Mouse (Mus musculus): ENCODE measurements around the gene Neb. TPM values are rescaled to one million over a fixed set of nuclear protein-coding genes. Genes with fewer than 3 reads are reported as not detected.

The Neb gene
- polyA plus RNA-seq, 2 experiments: 51.8 to 126 TPM

DNA sequence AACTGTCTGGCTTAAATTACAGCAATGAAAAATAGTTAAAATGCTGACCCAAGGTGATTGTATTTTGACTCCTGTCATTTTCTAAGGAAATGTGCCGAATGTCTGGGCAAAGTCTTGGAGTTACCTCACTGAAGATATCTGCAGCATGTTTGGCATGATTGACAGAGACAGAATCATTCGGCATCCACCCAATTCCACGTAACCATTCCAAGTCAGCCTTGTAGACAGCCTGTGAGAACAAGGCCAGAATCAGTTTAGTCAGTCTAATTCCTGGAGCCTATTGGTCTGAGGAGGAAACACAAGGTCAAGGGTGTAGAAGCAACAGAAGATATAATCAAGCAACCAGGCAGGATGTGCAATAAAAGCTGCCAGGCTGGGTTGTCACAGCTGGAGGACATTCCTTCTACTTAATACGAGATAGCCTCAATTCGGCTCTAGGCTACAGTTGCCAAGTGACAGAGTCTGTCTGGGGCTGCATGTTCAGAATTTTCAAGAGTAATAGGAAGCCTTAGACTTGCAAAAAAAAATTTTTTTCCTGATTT lies 166.8 kb downstream of the Neb start:
- no peaks in the 10 kb centered on the region for H3K27me3 ChIP-seq (ENCODE audit: control insufficient read depth, insufficient read depth, low read length)
- no peaks in the 10 kb centered on the region for H3K4me1 ChIP-seq (ENCODE audit: control insufficient read depth, insufficient read depth, low read length)
- no peaks in the 10 kb centered on the region for H3K9me3 ChIP-seq (ENCODE audit: control insufficient read depth, low read length)
- DNase-seq (ENCODE audit: low spot score) (no peak), ATAC-seq (ENCODE audit: low FRiP score, low read depth) (no peak)
- no peak overlapping the region for H3K4me2 ChIP-seq (replicated peaks; ENCODE audit: low read depth, low read length, severe bottlenecking)
- H3K4me3 ChIP-seq (replicated peaks; ENCODE audit: low read length): no peak overlapping the region
- TF ChIP-seq POLR2A (IDR thresholded peaks at IDR 0.05; ENCODE audit: borderline replicate concordance, extremely low read depth, insufficient read depth, insufficient read length): no peak
- no peak overlapping the region for H3K9ac ChIP-seq (ENCODE audit: low read depth, low read length, severe bottlenecking)
- WGBS: 45% methylated on average over 5 of the region's 5 CpGs
- no peaks in the 10 kb centered on the region for H3K36me3 ChIP-seq (ENCODE audit: control insufficient read depth, insufficient read depth, low read length)
- H3K27ac ChIP-seq (replicated peaks; ENCODE audit: low read depth, low read length): no peak overlapping the region

GRCm38 (mm10) chr2:52210685-52211084 lies 167.6 kb downstream of the Neb start:
- Histone ChIP-seq H3K4me3 (replicated peaks; ENCODE audit: low read length) (no peak overlapping the region), H3K4me1 (ENCODE audit: control insufficient read depth, insufficient read depth, low read length) (no peaks in the 10 kb centered on the region), H3K9ac (ENCODE audit: low read depth, low read length, severe bottlenecking) (no peak overlapping the region), H3K27me3 (ENCODE audit: control insufficient read depth, insufficient read depth, low read length) (no peaks in the 10 kb centered on the region), H3K36me3 (ENCODE audit: control insufficient read depth, insufficient read depth, low read length) (no peaks in the 10 kb centered on the region), H3K4me2 (replicated peaks; ENCODE audit: low read depth, low read length, severe bottlenecking) (no peak overlapping the region), H3K27ac (replicated peaks; ENCODE audit: low read depth, low read length) (no peak overlapping the region), H3K9me3 (ENCODE audit: control insufficient read depth, low read length) (no peaks in the 10 kb centered on the region)
- DNase-seq (ENCODE audit: low spot score) (no peak), ATAC-seq (ENCODE audit: low FRiP score, low read depth) (no peak)
- TF ChIP-seq POLR2A (IDR thresholded peaks at IDR 0.05; ENCODE audit: borderline replicate concordance, extremely low read depth, insufficient read depth, insufficient read length): no peak
- 93% methylated on average over 7 of the region's 7 CpGs for WGBS

DNA sequence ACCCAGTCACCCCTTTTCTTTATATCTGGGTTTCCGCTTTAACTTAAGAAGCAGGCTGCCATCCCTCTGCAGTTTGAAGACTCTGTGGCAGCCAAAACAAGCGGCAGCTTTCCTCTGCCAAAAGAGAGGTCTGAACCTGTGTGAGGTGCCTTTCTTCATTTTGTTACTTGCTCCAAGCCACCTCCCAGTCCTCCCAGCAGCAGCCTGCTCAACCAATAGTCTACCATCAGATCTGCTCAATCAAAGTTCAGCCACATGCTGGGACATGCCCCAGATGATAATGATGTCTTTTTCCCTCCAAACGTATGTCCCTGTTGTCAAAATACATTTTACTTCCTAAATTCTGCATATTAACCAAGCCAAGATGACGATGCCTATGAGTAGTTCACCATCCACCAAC lies 173.3 kb downstream of the Neb start:
- H3K9ac ChIP-seq (ENCODE audit: low read depth, low read length, severe bottlenecking): no peak overlapping the region
- DNase-seq (ENCODE audit: low spot score) (no peak), ATAC-seq (ENCODE audit: low FRiP score, low read depth) (no peak)
- no peaks in the 10 kb centered on the region for H3K9me3 ChIP-seq (ENCODE audit: control insufficient read depth, low read length)
- H3K4me3 ChIP-seq (replicated peaks; ENCODE audit: low read length): no peak overlapping the region
- no peaks in the 10 kb centered on the region for H3K27me3 ChIP-seq (ENCODE audit: control insufficient read depth, insufficient read depth, low read length)
- H3K4me2 ChIP-seq (replicated peaks; ENCODE audit: low read depth, low read length, severe bottlenecking): no peak overlapping the region
- WGBS: 83% methylated on average over 4 of the region's 4 CpGs
- no peaks in the 10 kb centered on the region for H3K4me1 ChIP-seq (ENCODE audit: control insufficient read depth, insufficient read depth, low read length)
- TF ChIP-seq POLR2A (IDR thresholded peaks at IDR 0.05; ENCODE audit: borderline replicate concordance, extremely low read depth, insufficient read depth, insufficient read length): no peak
- no peak overlapping the region for H3K27ac ChIP-seq (replicated peaks; ENCODE audit: low read depth, low read length)
- H3K36me3 ChIP-seq (ENCODE audit: control insufficient read depth, insufficient read depth, low read length): no peaks in the 10 kb centered on the region

- no peaks in the 10 kb centered on the region for H3K4me1 ChIP-seq (ENCODE audit: control insufficient read depth, insufficient read depth, low read length)
- H3K36me3 ChIP-seq (ENCODE audit: control insufficient read depth, insufficient read depth, low read length): no peaks in the 10 kb centered on the region
- no peak overlapping the region for H3K27ac ChIP-seq (replicated peaks; ENCODE audit: low read depth, low read length)
- DNase-seq (ENCODE audit: low spot score) (no peak), ATAC-seq (ENCODE audit: low FRiP score, low read depth) (no peak)
- H3K9ac ChIP-seq (ENCODE audit: low read depth, low read length, severe bottlenecking): no peak overlapping the region
- H3K4me2 ChIP-seq (replicated peaks; ENCODE audit: low read depth, low read length, severe bottlenecking): no peak overlapping the region
- 92% methylated on average over 6 of the region's 6 CpGs for WGBS
- no peak overlapping the region for H3K4me3 ChIP-seq (replicated peaks; ENCODE audit: low read length)
- no peaks in the 10 kb centered on the region for H3K27me3 ChIP-seq (ENCODE audit: control insufficient read depth, insufficient read depth, low read length)
- H3K9me3 ChIP-seq (ENCODE audit: control insufficient read depth, low read length): no peaks in the 10 kb centered on the region
- TF ChIP-seq POLR2A (IDR thresholded peaks at IDR 0.05; ENCODE audit: borderline replicate concordance, extremely low read depth, insufficient read depth, insufficient read length): no peak
Measured at GRCm38 (mm10) chr2:52193629-52194028, 184.6 kb downstream of the Neb start.

GRCm38 (mm10) chr2:52179678-52180077 lies 198.6 kb downstream of the Neb start:
- TF ChIP-seq POLR2A (IDR thresholded peaks at IDR 0.05; ENCODE audit: borderline replicate concordance, extremely low read depth, insufficient read depth, insufficient read length): no peak
- Histone ChIP-seq H3K36me3 (ENCODE audit: control insufficient read depth, insufficient read depth, low read length) (no peaks in the 10 kb centered on the region), H3K27ac (replicated peaks; ENCODE audit: low read depth, low read length) (no peak overlapping the region), H3K4me3 (replicated peaks; ENCODE audit: low read length) (no peak overlapping the region), H3K4me1 (ENCODE audit: control insufficient read depth, insufficient read depth, low read length) (no peaks in the 10 kb centered on the region), H3K9ac (ENCODE audit: low read depth, low read length, severe bottlenecking) (no peak overlapping the region), H3K4me2 (replicated peaks; ENCODE audit: low read depth, low read length, severe bottlenecking) (no peak overlapping the region), H3K27me3 (ENCODE audit: control insufficient read depth, insufficient read depth, low read length) (no peaks in the 10 kb centered on the region), H3K9me3 (ENCODE audit: control insufficient read depth, low read length) (no peaks in the 10 kb centered on the region)
- ATAC-seq (ENCODE audit: low FRiP score, low read depth) (no peak), DNase-seq (ENCODE audit: low spot score) (no peak)
- 89% methylated on average over 1 of the region's 1 CpGs for WGBS

GRCm38 (mm10) chr2:52177726-52178125 lies 200.5 kb downstream of the Neb start:
- H3K27ac ChIP-seq (replicated peaks; ENCODE audit: low read depth, low read length): no peak overlapping the region
- DNase-seq (ENCODE audit: low spot score) (no peak), ATAC-seq (ENCODE audit: low FRiP score, low read depth) (no peak)
- WGBS: 68% methylated on average over 9 of the region's 9 CpGs
- no peaks in the 10 kb centered on the region for H3K4me1 ChIP-seq (ENCODE audit: control insufficient read depth, insufficient read depth, low read length)
- H3K4me2 ChIP-seq (replicated peaks; ENCODE audit: low read depth, low read length, severe bottlenecking): no peak overlapping the region
- no peaks in the 10 kb centered on the region for H3K36me3 ChIP-seq (ENCODE audit: control insufficient read depth, insufficient read depth, low read length)
- H3K9ac ChIP-seq (ENCODE audit: low read depth, low read length, severe bottlenecking): no peak overlapping the region
- no peak for TF ChIP-seq POLR2A (IDR thresholded peaks at IDR 0.05; ENCODE audit: borderline replicate concordance, extremely low read depth, insufficient read depth, insufficient read length)
- no peaks in the 10 kb centered on the region for H3K9me3 ChIP-seq (ENCODE audit: control insufficient read depth, low read length)
- H3K4me3 ChIP-seq (replicated peaks; ENCODE audit: low read length): no peak overlapping the region
- H3K27me3 ChIP-seq (ENCODE audit: control insufficient read depth, insufficient read depth, low read length): no peaks in the 10 kb centered on the region
